Mouse (Mus musculus) CD4-positive naive resting alpha-beta T cell, adult 76 days (primary cell): ENCODE data around the gene Hgf. TPM values are rescaled to one million over a fixed set of nuclear protein-coding genes. Genes with fewer than 3 reads are reported as not detected.

Experiments used
- total RNA-seq: library from RNA; stranded (reverse); gene quantifications from one replicate; pipeline ENCODE4 v1.2.4, GENCODE M21; 2023

Gene Hgf
- 0.35 TPM for total RNA-seq

DNA sequence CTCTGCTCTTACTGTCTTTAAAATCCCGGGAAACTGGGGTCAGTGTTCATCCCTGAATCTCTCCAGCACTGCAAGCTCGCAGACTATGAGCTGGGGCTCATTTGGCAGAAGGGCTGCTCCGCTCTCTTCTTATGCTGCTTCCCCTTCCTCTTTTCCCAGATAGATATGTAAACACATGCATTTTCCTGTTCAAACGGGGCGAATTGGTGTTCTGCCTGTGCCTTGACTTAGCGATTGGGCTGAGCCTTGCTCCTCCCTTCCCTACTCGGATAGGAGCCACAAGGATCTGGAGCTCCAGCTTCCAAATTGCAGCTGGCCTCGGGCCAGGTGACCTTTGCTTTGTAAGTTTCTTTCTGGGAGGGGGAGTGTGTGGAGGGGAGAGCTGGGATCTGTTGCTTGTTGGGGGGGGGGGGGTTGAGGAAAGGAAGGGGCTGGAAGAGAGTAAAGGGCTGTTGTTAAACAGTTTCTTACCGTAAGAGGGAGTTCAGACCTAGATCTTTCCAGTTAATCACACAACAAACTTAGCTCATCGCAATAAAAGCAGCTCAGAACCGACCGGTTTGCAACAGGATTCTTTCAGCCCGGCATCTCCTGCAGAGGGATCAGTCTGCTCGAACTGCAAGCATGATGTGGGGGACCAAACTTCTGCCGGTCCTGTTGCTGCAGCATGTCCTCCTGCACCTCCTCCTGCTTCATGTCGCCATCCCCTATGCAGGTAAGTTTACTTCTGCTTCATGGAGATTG, at the start of gene Hgf:
TSS of gene Hgf (plus strand) at position 192 of the 744 bp plus-strand sequence.

Other genes with a start within 250 kb of the Hgf start
- gene Gm28710, start 238.3 kb downstream of the Hgf start, total RNA-seq = not detected